Mouse (Mus musculus): Measurements from ENCODE around the gene Cabp2. TPM values are rescaled to one million over a fixed set of nuclear protein-coding genes. Genes with fewer than 3 reads are reported as not detected.
"Not testable (repeated sequence)": the region's sequence is repeated elsewhere in the genome, so short reads cannot be mapped to it uniquely, and the experiment has no call there.

The Cabp2 gene
- polyA plus RNA-seq, 1 experiment from 2014 or later, result not detected

- 84% methylated on average over 3 of the region's 4 CpGs for WGBS
- not testable (repeated sequence) for ATAC-seq (ENCODE audit: insufficient number of reproducible peaks, insufficient read depth, low FRiP score, low read depth)
Observed at GRCm38 (mm10) chr19:4041500-4041899, 39.9 kb upstream of the Cabp2 start.

GRCm38 (mm10) chr19:4042124-4042523 is 39.3 kb upstream of the Cabp2 start:
- Histone ChIP-seq H3K9ac (replicated peaks; ENCODE audit: low read depth, low read length) (no peak overlapping the region), H3K4me1 (ENCODE audit: control insufficient read depth, insufficient read depth, low read length) (peaks cover 8% of the 10 kb centered on the region; the same call in 1 of the 2 replicates), H3K9me3 (ENCODE audit: control insufficient read depth, low read depth, low read length) (no peaks in the 10 kb centered on the region), H3K27ac (ENCODE audit: low read length) (no peak overlapping the region), H3K4me2 (replicated peaks; ENCODE audit: low read depth, low read length) (no peak overlapping the region), H3K27me3 (ENCODE audit: control insufficient read depth, insufficient read depth, low read length) (no peaks in the 10 kb centered on the region), H3K4me3 (ENCODE audit: low read depth, low read length) (no peak overlapping the region), H3K36me3 (ENCODE audit: control insufficient read depth, insufficient read depth, low read length) (no peaks in the 10 kb centered on the region)
- WGBS, result 62% methylated on average over 14 of the region's 14 CpGs
- ATAC-seq (ENCODE audit: insufficient number of reproducible peaks, insufficient read depth, low FRiP score, low read depth), result no peak

More at GRCm38 (mm10) chr19:4041500-4041899, 39.9 kb upstream of the Cabp2 start:
- H3K9ac ChIP-seq (replicated peaks; ENCODE audit: low read depth, low read length); H3K9me3 ChIP-seq (ENCODE audit: control insufficient read depth, low read depth, low read length); H3K4me3 ChIP-seq (ENCODE audit: low read depth, low read length); H3K4me2 ChIP-seq (replicated peaks; ENCODE audit: low read depth, low read length); H3K36me3 ChIP-seq (ENCODE audit: control insufficient read depth, insufficient read depth, low read length); H3K4me1 ChIP-seq (ENCODE audit: control insufficient read depth, insufficient read depth, low read length); H3K27ac ChIP-seq (ENCODE audit: low read length); H3K27me3 ChIP-seq (ENCODE audit: control insufficient read depth, insufficient read depth, low read length): not testable (repeated sequence)

GRCm38 (mm10) chr19:4044109-4044508 is 37.3 kb upstream of the Cabp2 start:
- H3K4me1 ChIP-seq (ENCODE audit: control insufficient read depth, insufficient read depth, low read length); H3K4me3 ChIP-seq (ENCODE audit: low read depth, low read length); H3K9ac ChIP-seq (replicated peaks; ENCODE audit: low read depth, low read length); H3K4me2 ChIP-seq (replicated peaks; ENCODE audit: low read depth, low read length); H3K27me3 ChIP-seq (ENCODE audit: control insufficient read depth, insufficient read depth, low read length); H3K9me3 ChIP-seq (ENCODE audit: control insufficient read depth, low read depth, low read length); H3K36me3 ChIP-seq (ENCODE audit: control insufficient read depth, insufficient read depth, low read length); ATAC-seq (ENCODE audit: insufficient number of reproducible peaks, insufficient read depth, low FRiP score, low read depth); H3K27ac ChIP-seq (ENCODE audit: low read length): not testable (repeated sequence)
- WGBS, result 90% methylated on average over 5 of the region's 5 CpGs

GRCm38 (mm10) chr19:4045966-4046865 is 35.2 kb upstream of the Cabp2 start, which contains the start of gene Gstp2:
Gene Gstp2 (minus strand): TSS chr19:4046023.
- H3K9ac ChIP-seq (replicated peaks; ENCODE audit: low read depth, low read length), result no peak within 1 kb of the TSS
- H3K4me3 ChIP-seq (ENCODE audit: low read depth, low read length), result no peak within 1 kb of the TSS
- peak within 1 kb of the TSS; percentile 88 for H3K27ac ChIP-seq (ENCODE audit: low read length)
- H3K9me3 ChIP-seq (ENCODE audit: control insufficient read depth, low read depth, low read length), result no peaks in the 10 kb centered on the region
- peak within 1 kb of the TSS; percentile 25 for H3K4me2 ChIP-seq (replicated peaks; ENCODE audit: low read depth, low read length)
- H3K36me3 ChIP-seq (ENCODE audit: control insufficient read depth, insufficient read depth, low read length), result no peaks in the 10 kb centered on the region
- 31% methylated on average over 16 of the region's 16 CpGs for WGBS
- H3K4me1 ChIP-seq (ENCODE audit: control insufficient read depth, insufficient read depth, low read length), result peaks cover 8% of the 10 kb centered on the region; the same call in 1 of the 2 replicates
- ATAC-seq (ENCODE audit: insufficient number of reproducible peaks, insufficient read depth, low FRiP score, low read depth), result peak; percentile 77
- H3K27me3 ChIP-seq (ENCODE audit: control insufficient read depth, insufficient read depth, low read length), result no peaks in the 10 kb centered on the region

GRCm38 (mm10) chr19:4046866-4047254 is 34.5 kb upstream of the Cabp2 start:
- 65% methylated on average over 8 of the region's 8 CpGs for WGBS
- ATAC-seq (ENCODE audit: insufficient number of reproducible peaks, insufficient read depth, low FRiP score, low read depth), result peak; percentile 53
- no peak overlapping the region for H3K4me3 ChIP-seq (ENCODE audit: low read depth, low read length)
- H3K4me1 ChIP-seq (ENCODE audit: control insufficient read depth, insufficient read depth, low read length), result peaks cover 8% of the 10 kb centered on the region; the same call in 1 of the 2 replicates
- no peaks in the 10 kb centered on the region for H3K36me3 ChIP-seq (ENCODE audit: control insufficient read depth, insufficient read depth, low read length)
- no peak overlapping the region for H3K9ac ChIP-seq (replicated peaks; ENCODE audit: low read depth, low read length)
- no peaks in the 10 kb centered on the region for H3K27me3 ChIP-seq (ENCODE audit: control insufficient read depth, insufficient read depth, low read length)
- H3K9me3 ChIP-seq (ENCODE audit: control insufficient read depth, low read depth, low read length), result no peaks in the 10 kb centered on the region
- H3K4me2 ChIP-seq (replicated peaks; ENCODE audit: low read depth, low read length), result no peak overlapping the region
- peak overlapping the region; percentile 88 for H3K27ac ChIP-seq (ENCODE audit: low read length)

- Histone ChIP-seq H3K4me3 (ENCODE audit: low read depth, low read length) (no peak overlapping the region), H3K27ac (ENCODE audit: low read length) (no peak overlapping the region; the same call in 1 of the 2 replicates), H3K27me3 (ENCODE audit: control insufficient read depth, insufficient read depth, low read length) (no peaks in the 10 kb centered on the region), H3K9me3 (ENCODE audit: control insufficient read depth, low read depth, low read length) (no peaks in the 10 kb centered on the region), H3K36me3 (ENCODE audit: control insufficient read depth, insufficient read depth, low read length) (no peaks in the 10 kb centered on the region), H3K4me2 (replicated peaks; ENCODE audit: low read depth, low read length) (no peak overlapping the region), H3K9ac (replicated peaks; ENCODE audit: low read depth, low read length) (no peak overlapping the region), H3K4me1 (ENCODE audit: control insufficient read depth, insufficient read depth, low read length) (peaks cover 8% of the 10 kb centered on the region; the same call in 1 of the 2 replicates)
- ATAC-seq (ENCODE audit: insufficient number of reproducible peaks, insufficient read depth, low FRiP score, low read depth), result no peak
- 20% methylated on average over 4 of the region's 4 CpGs for WGBS
Observed at GRCm38 (mm10) chr19:4047859-4048258, 33.5 kb upstream of the Cabp2 start.

GRCm38 (mm10) chr19:4049069-4049468 is 32.3 kb upstream of the Cabp2 start:
- H3K36me3 ChIP-seq (ENCODE audit: control insufficient read depth, insufficient read depth, low read length); H3K4me2 ChIP-seq (replicated peaks; ENCODE audit: low read depth, low read length); H3K27ac ChIP-seq (ENCODE audit: low read length); H3K9ac ChIP-seq (replicated peaks; ENCODE audit: low read depth, low read length); ATAC-seq (ENCODE audit: insufficient number of reproducible peaks, insufficient read depth, low FRiP score, low read depth); H3K4me1 ChIP-seq (ENCODE audit: control insufficient read depth, insufficient read depth, low read length); H3K4me3 ChIP-seq (ENCODE audit: low read depth, low read length); H3K9me3 ChIP-seq (ENCODE audit: control insufficient read depth, low read depth, low read length); H3K27me3 ChIP-seq (ENCODE audit: control insufficient read depth, insufficient read depth, low read length): not testable (repeated sequence)
- 80% methylated on average over 5 of the region's 5 CpGs for WGBS

GRCm38 (mm10) chr19:4051016-4051415 is 30.4 kb upstream of the Cabp2 start:
- Histone ChIP-seq H3K9ac (replicated peaks; ENCODE audit: low read depth, low read length) (no peak overlapping the region), H3K9me3 (ENCODE audit: control insufficient read depth, low read depth, low read length) (no peaks in the 10 kb centered on the region)
- no peak for ATAC-seq (ENCODE audit: insufficient number of reproducible peaks, insufficient read depth, low FRiP score, low read depth)

More at GRCm38 (mm10) chr19:4051016-4051415, 30.4 kb upstream of the Cabp2 start:
- Histone ChIP-seq H3K27me3 (ENCODE audit: control insufficient read depth, insufficient read depth, low read length) (no peaks in the 10 kb centered on the region), H3K4me2 (replicated peaks; ENCODE audit: low read depth, low read length) (no peak overlapping the region), H3K36me3 (ENCODE audit: control insufficient read depth, insufficient read depth, low read length) (no peaks in the 10 kb centered on the region), H3K4me3 (ENCODE audit: low read depth, low read length) (no peak overlapping the region), H3K27ac (ENCODE audit: low read length) (no peak overlapping the region), H3K4me1 (ENCODE audit: control insufficient read depth, insufficient read depth, low read length) (peaks cover 5% of the 10 kb centered on the region; the same call in 1 of the 2 replicates)
- 92% methylated on average over 5 of the region's 5 CpGs for WGBS

Measured in stomach, embryonic 14.5 days (tissue).